Mouse (Mus musculus) hindbrain, embryonic 11.5 days (tissue): ENCODE measurements around the gene Cpa4. TPM values are rescaled to one million over a fixed set of nuclear protein-coding genes. Genes with fewer than 3 reads are reported as not detected.
A peak's percentile ranks its signal among the peaks of the same experiment; 100 is the strongest.

ENCODE experiments used
- ATAC-seq: fragments of 200-750 bp; cut with Nextera tagmentation; 2 replicates; pipeline ENCODE4 v1.8.0; 2017; ENCODE audit warnings: mild to moderate bottlenecking, moderate TSS enrichment, moderate library complexity; ENCODE audit not compliant: low FRiP score
- DNase-seq: peaks from one replicate; pipeline ENCODE4 v3.0.0-alpha.2; 2015; ENCODE audit warnings: low spot score
- H3K27ac ChIP-seq: fragments of 300-500 bp; sonication (generic); 2 replicates; pipeline ENCODE4 v1.5.1; 2014; ENCODE audit warnings: mild to moderate bottlenecking, low read depth, low read length
- H3K27me3 ChIP-seq: fragments of 300-500 bp; sonication (generic); 2 replicates; pipeline ENCODE4 v1.6.1; 2014; ENCODE audit warnings: mild to moderate bottlenecking, low read length, moderate library complexity, mixed read lengths; ENCODE audit not compliant: control insufficient read depth, insufficient read depth
- H3K36me3 ChIP-seq: fragments of 300-500 bp; sonication (generic); 2 replicates; pipeline ENCODE4 v1.6.1; 2014; ENCODE audit warnings: mild to moderate bottlenecking, low read length, moderate library complexity, mixed read lengths; ENCODE audit not compliant: control insufficient read depth, insufficient read depth
- H3K4me1 ChIP-seq: fragments of 300-500 bp; sonication (generic); replicated peaks from 2 replicates; pipeline ENCODE4 v1.6.1; 2014; ENCODE audit warnings: low read length, mixed read lengths; ENCODE audit not compliant: control insufficient read depth, insufficient read depth
- H3K4me2 ChIP-seq: fragments of 300-500 bp; sonication (generic); replicated peaks from 2 replicates; pipeline ENCODE4 v1.6.1; 2014; ENCODE audit warnings: mild to moderate bottlenecking, low read depth, low read length
- H3K4me3 ChIP-seq: fragments of 300-500 bp; sonication (generic); 2 replicates; pipeline ENCODE4 v1.5.1; 2014; ENCODE audit warnings: low read depth, low read length
- H3K9ac ChIP-seq: fragments of 300-500 bp; sonication (generic); 2 replicates; pipeline ENCODE4 v1.6.1; 2014; ENCODE audit warnings: low read depth, low read length
- H3K9me3 ChIP-seq: fragments of 300-500 bp; sonication (generic); 2 replicates; pipeline ENCODE4 v1.6.1; 2016; ENCODE audit warnings: low read length; ENCODE audit not compliant: control insufficient read depth
- WGBS: fragments of 180-500 bp; shearing (Covaris S2); extraction: QIAGEN DNeasy Blood & Tissue Kit; methylation state at CpG from one replicate; pipeline ENCODE4 v1.1.7; 2014; 5-methylcytosine and 5-hydroxymethylcytosine counted together
- polyA plus RNA-seq: library from polyadenylated mRNA; unstranded; fragments of >200 nt; fragmentation: Nextera tagmentation; extraction: Ambion mirVana; gene quantifications from 2 replicates; pipeline ENCODE4 v1.2.1, GENCODE M21; 2014

Gene Cpa4
- polyA plus RNA-seq, 1 experiment from 2014 or later = 3.9 TPM

GRCm38 (mm10) chr6:30614251-30614650 is 46.1 kb downstream of the Cpa4 start:
- peaks cover 19% of the 10 kb centered on the region; the same call in 1 of the 2 replicates for H3K4me1 ChIP-seq
- no peak overlapping the region for H3K27ac ChIP-seq
- H3K9ac ChIP-seq = no peak overlapping the region
- H3K36me3 ChIP-seq = no peaks in the 10 kb centered on the region
- H3K9me3 ChIP-seq = no peaks in the 10 kb centered on the region
- ATAC-seq (no peak), DNase-seq (no peak)
- 68% methylated on average over 6 of the region's 6 CpGs for WGBS
- no peaks in the 10 kb centered on the region for H3K27me3 ChIP-seq
- H3K4me3 ChIP-seq = no peak overlapping the region
- H3K4me2 ChIP-seq = no peak overlapping the region

GRCm38 (mm10) chr6:30615741-30616140 is 47.6 kb downstream of the Cpa4 start:
- Histone ChIP-seq H3K36me3 (no peaks in the 10 kb centered on the region), H3K9me3 (no peaks in the 10 kb centered on the region), H3K4me3 (no peak overlapping the region), H3K9ac (no peak overlapping the region), H3K4me2 (no peak overlapping the region), H3K4me1 (peaks cover 19% of the 10 kb centered on the region; the same call in 1 of the 2 replicates), H3K27me3 (no peaks in the 10 kb centered on the region), H3K27ac (peak overlapping the region; percentile 17; the same call in 1 of the 2 replicates)
- DNase-seq (no peak), ATAC-seq (no peak)
- WGBS = 25% methylated on average over 4 of the region's 4 CpGs

GRCm38 (mm10) chr6:30616491-30616941 is 48.3 kb downstream of the Cpa4 start:
- peak; percentile 36; the same call in 1 of the 2 replicates for ATAC-seq

GRCm38 (mm10) chr6:30617020-30617958 is 49.1 kb downstream of the Cpa4 start:
- ATAC-seq (peak; percentile 55), DNase-seq (peak; percentile 69)
- H3K4me2 ChIP-seq = peak overlapping the region; percentile 51
- H3K36me3 ChIP-seq = no peaks in the 10 kb centered on the region
- no peak overlapping the region for H3K9ac ChIP-seq
- WGBS = 2% methylated on average over 12 of the region's 13 CpGs
- H3K27ac ChIP-seq = peak overlapping the region; percentile 84
- H3K4me3 ChIP-seq = peak overlapping the region; percentile 15
- H3K9me3 ChIP-seq = no peaks in the 10 kb centered on the region
- peaks cover 16% of the 10 kb centered on the region; the same call in 1 of the 2 replicates for H3K4me1 ChIP-seq
- no peaks in the 10 kb centered on the region for H3K27me3 ChIP-seq

More at GRCm38 (mm10) chr6:30616491-30616941, 48.3 kb downstream of the Cpa4 start:
- Histone ChIP-seq H3K9ac (no peak overlapping the region), H3K9me3 (no peaks in the 10 kb centered on the region), H3K27ac (peak overlapping the region; percentile 84), H3K4me2 (0 out of 2 replicates have a peak overlapping the region, but pooled peaks have one; percentile 25), H3K4me3 (no peak overlapping the region), H3K36me3 (no peaks in the 10 kb centered on the region), H3K4me1 (peaks cover 19% of the 10 kb centered on the region; the same call in 1 of the 2 replicates), H3K27me3 (no peaks in the 10 kb centered on the region)
- peak; percentile 57 for DNase-seq
- WGBS = 2% methylated on average over 8 of the region's 8 CpGs

- peak overlapping the region; percentile 84 for H3K27ac ChIP-seq
- DNase-seq (peak; percentile 76), ATAC-seq (peak; percentile 84)
- peak overlapping the region; percentile 44 for H3K9ac ChIP-seq
- H3K27me3 ChIP-seq = no peaks in the 10 kb centered on the region
- peak overlapping the region; percentile 15 for H3K4me3 ChIP-seq
- peak overlapping the region; percentile 51 for H3K4me2 ChIP-seq
- no peaks in the 10 kb centered on the region for H3K36me3 ChIP-seq
- peaks cover 16% of the 10 kb centered on the region; the same call in 1 of the 2 replicates for H3K4me1 ChIP-seq
- WGBS = 3% methylated on average over 18 of the region's 18 CpGs
- H3K9me3 ChIP-seq = no peaks in the 10 kb centered on the region
Measured at GRCm38 (mm10) chr6:30617959-30618590, 49.9 kb downstream of the Cpa4 start.

GRCm38 (mm10) chr6:30618735-30619134 is 50.6 kb downstream of the Cpa4 start:
- H3K36me3 ChIP-seq = no peaks in the 10 kb centered on the region
- H3K9ac ChIP-seq = no peak overlapping the region
- H3K9me3 ChIP-seq = no peaks in the 10 kb centered on the region
- peak overlapping the region; percentile 84; the same call in 1 of the 2 replicates for H3K27ac ChIP-seq
- DNase-seq (peak; percentile 29), ATAC-seq (no peak)
- WGBS = 25% methylated on average over 6 of the region's 6 CpGs
- H3K4me2 ChIP-seq = no peak overlapping the region
- no peak overlapping the region for H3K4me3 ChIP-seq
- H3K4me1 ChIP-seq = peaks cover 16% of the 10 kb centered on the region; the same call in 1 of the 2 replicates
- H3K27me3 ChIP-seq = no peaks in the 10 kb centered on the region

- Histone ChIP-seq H3K4me3 (no peak overlapping the region), H3K4me2 (no peak overlapping the region), H3K4me1 (peaks cover 16% of the 10 kb centered on the region; the same call in 1 of the 2 replicates), H3K9ac (no peak overlapping the region), H3K27ac (no peak overlapping the region), H3K27me3 (no peaks in the 10 kb centered on the region), H3K36me3 (no peaks in the 10 kb centered on the region), H3K9me3 (no peaks in the 10 kb centered on the region)
- no peak for DNase-seq
- WGBS = 59% methylated on average over 5 of the region's 5 CpGs
- ATAC-seq = no peak
Measured at GRCm38 (mm10) chr6:30619606-30620005, 51.4 kb downstream of the Cpa4 start.

- WGBS = 86% methylated on average over 4 of the region's 4 CpGs
- H3K36me3 ChIP-seq = no peaks in the 10 kb centered on the region
- H3K9me3 ChIP-seq = no peaks in the 10 kb centered on the region
- peaks cover 16% of the 10 kb centered on the region; the same call in 1 of the 2 replicates for H3K4me1 ChIP-seq
- DNase-seq (no peak), ATAC-seq (no peak)
- H3K9ac ChIP-seq = no peak overlapping the region
- no peak overlapping the region for H3K27ac ChIP-seq
- no peak overlapping the region for H3K4me3 ChIP-seq
- no peaks in the 10 kb centered on the region for H3K27me3 ChIP-seq
- no peak overlapping the region for H3K4me2 ChIP-seq
Measured at GRCm38 (mm10) chr6:30620591-30620990, 52.4 kb downstream of the Cpa4 start.
